Mouse (Mus musculus) neural tube, embryonic 11.5 days (tissue): ENCODE measurements around the gene Rplp0. TPM values are rescaled to one million over a fixed set of nuclear protein-coding genes. Genes with fewer than 3 reads are reported as not detected.
"Not testable (repeated sequence)": the region's sequence is repeated elsewhere in the genome, so short reads cannot be mapped to it uniquely, and the experiment has no call there.

Experiments used
- ATAC-seq: fragments of 200-750 bp; cut with Nextera tagmentation; 2 replicates; pipeline ENCODE4 v1.8.0; 2017; ENCODE audit warnings: moderate number of reproducible peaks, mild to moderate bottlenecking, moderate TSS enrichment, moderate library complexity; ENCODE audit not compliant: insufficient read depth, low FRiP score, low TSS enrichment
- DNase-seq: peaks from one replicate; pipeline ENCODE4 v3.0.0-alpha.2; 2015; ENCODE audit warnings: low spot score
- H3K27ac ChIP-seq: fragments of 300-500 bp; sonication (generic); 2 replicates; pipeline ENCODE4 v1.5.1; 2014; ENCODE audit warnings: low read depth, mild to moderate bottlenecking, low read length
- H3K27me3 ChIP-seq: fragments of 300-500 bp; sonication (generic); 2 replicates; pipeline ENCODE4 v1.6.1; 2014; ENCODE audit warnings: mild to moderate bottlenecking, low read length, mixed read lengths; ENCODE audit not compliant: control insufficient read depth, insufficient read depth
- H3K36me3 ChIP-seq: fragments of 300-500 bp; sonication (generic); 2 replicates; pipeline ENCODE4 v1.6.1; 2014; ENCODE audit warnings: mild to moderate bottlenecking, low read length, moderate library complexity, mixed read lengths; ENCODE audit not compliant: control insufficient read depth, insufficient read depth
- H3K4me1 ChIP-seq: fragments of 300-500 bp; sonication (generic); 2 replicates; pipeline ENCODE4 v1.6.1; 2014; ENCODE audit warnings: low read length, mixed read lengths; ENCODE audit not compliant: control insufficient read depth, insufficient read depth
- H3K4me2 ChIP-seq: fragments of 300-500 bp; sonication (generic); 2 replicates; pipeline ENCODE4 v1.6.1; 2014; ENCODE audit warnings: low read depth, mild to moderate bottlenecking, moderate library complexity
- H3K4me3 ChIP-seq: fragments of 300-500 bp; sonication (generic); 2 replicates; pipeline ENCODE4 v1.5.1; 2014; ENCODE audit warnings: low read depth, low read length
- H3K9ac ChIP-seq: fragments of 300-500 bp; sonication (generic); 2 replicates; pipeline ENCODE4 v1.6.1; 2014; ENCODE audit warnings: mild to moderate bottlenecking, low read length
- H3K9me3 ChIP-seq: fragments of 300-500 bp; sonication (generic); 2 replicates; pipeline ENCODE4 v1.6.1; 2016; ENCODE audit warnings: low read length; ENCODE audit not compliant: control insufficient read depth
- WGBS: fragments of 180-500 bp; shearing (Covaris S2); extraction: QIAGEN DNeasy Blood & Tissue Kit; methylation state at CpG from one replicate; pipeline ENCODE4 v1.1.7; 2014; 5-methylcytosine and 5-hydroxymethylcytosine counted together
- polyA plus RNA-seq: library from polyadenylated mRNA; unstranded; fragments of >200 nt; fragmentation: Nextera tagmentation; extraction: Ambion mirVana; gene quantifications from 2 replicates; pipeline ENCODE4 v1.2.1, GENCODE M21; 2014

Rplp0 gene
- polyA plus RNA-seq, 1 experiment from 2014 or later = 1,266 TPM

DNA sequence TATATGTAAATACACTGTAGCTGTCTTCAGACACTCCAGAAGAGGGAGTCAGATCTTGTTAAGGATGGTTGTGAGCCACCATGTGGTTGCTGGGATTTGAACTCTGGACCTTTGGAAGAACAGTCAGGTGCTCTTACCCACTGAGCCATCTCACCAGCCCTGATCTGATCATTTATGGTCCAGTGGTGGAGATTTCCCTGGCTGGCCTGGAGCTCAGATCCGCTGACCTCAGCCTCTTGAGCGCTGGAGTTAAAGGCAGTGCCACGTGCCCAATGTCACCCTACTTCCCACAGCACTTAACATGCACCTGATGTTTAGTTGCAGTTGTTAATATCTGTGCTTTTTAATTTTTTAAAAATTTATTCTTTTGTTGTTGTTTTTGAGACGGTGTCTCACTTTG is 18.4 kb downstream of the Rplp0 start:
- 98% methylated on average over 4 of the region's 4 CpGs for WGBS
- DNase-seq, H3K27me3 ChIP-seq, H3K4me1 ChIP-seq, H3K4me2 ChIP-seq, H3K9ac ChIP-seq, H3K4me3 ChIP-seq, H3K27ac ChIP-seq, ATAC-seq, H3K9me3 ChIP-seq: not testable (repeated sequence)
- H3K36me3 ChIP-seq = peaks cover 55% of the 10 kb centered on the region

DNA sequence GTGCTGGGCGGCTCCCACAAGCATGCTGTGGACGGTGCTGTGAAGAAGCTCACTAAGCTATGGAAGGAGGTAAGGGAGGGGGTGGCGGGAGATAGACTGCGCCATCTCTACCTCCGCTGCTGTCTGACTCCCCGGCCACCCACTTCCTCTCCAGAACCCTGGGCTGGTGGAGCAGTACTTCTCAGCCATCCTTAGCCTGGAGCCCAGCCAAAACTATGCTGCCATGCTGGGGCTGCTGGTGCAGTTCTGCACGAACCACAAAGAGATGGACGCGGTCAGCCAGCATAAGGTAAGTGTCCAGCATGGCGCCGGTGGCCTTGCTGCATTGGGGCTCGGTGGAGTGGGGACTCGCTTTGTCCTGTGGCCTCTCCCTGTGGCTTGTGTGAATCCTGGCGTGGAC is 19.7 kb downstream of the Rplp0 start:
- ATAC-seq (no peak), DNase-seq (no peak)
- no peak overlapping the region for H3K4me3 ChIP-seq
- H3K36me3 ChIP-seq = peaks cover 61% of the 10 kb centered on the region
- no peak overlapping the region for H3K4me2 ChIP-seq
- 95% methylated on average over 14 of the region's 14 CpGs for WGBS
- no peak overlapping the region for H3K9ac ChIP-seq
- H3K4me1 ChIP-seq = no peaks in the 10 kb centered on the region
- H3K9me3 ChIP-seq = no peaks in the 10 kb centered on the region; the same call in 1 of the 2 replicates
- H3K27me3 ChIP-seq = no peaks in the 10 kb centered on the region
- H3K27ac ChIP-seq = no peak overlapping the region

DNA sequence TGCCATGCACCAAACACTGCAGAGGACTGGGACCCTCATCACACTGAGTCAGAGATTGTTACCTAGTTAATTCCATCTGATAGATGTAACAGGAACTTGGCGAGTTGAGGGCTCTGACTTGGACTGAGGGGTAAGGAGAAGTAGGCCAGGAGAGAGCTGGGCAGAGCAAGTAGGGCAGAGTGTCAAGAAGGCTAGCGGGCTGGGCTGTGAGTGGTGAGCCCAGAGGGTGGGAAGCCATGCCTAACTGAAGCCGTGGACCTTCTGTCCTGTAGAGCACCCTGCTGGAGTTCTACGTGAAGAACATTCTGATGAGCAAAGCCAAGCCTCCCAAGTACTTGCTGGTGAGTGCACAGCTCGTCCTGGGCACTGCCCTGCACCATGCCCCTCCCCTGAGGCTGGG is 20.1 kb downstream of the Rplp0 start:
- no peak overlapping the region for H3K4me3 ChIP-seq
- WGBS = 86% methylated on average over 5 of the region's 5 CpGs
- no peak for DNase-seq
- H3K4me2 ChIP-seq = no peak overlapping the region
- no peaks in the 10 kb centered on the region; the same call in 1 of the 2 replicates for H3K9me3 ChIP-seq
- no peak overlapping the region for H3K9ac ChIP-seq
- no peak for ATAC-seq
- H3K27me3 ChIP-seq = no peaks in the 10 kb centered on the region
- H3K36me3 ChIP-seq = peaks cover 61% of the 10 kb centered on the region
- no peak overlapping the region for H3K27ac ChIP-seq
- no peaks in the 10 kb centered on the region for H3K4me1 ChIP-seq

DNA sequence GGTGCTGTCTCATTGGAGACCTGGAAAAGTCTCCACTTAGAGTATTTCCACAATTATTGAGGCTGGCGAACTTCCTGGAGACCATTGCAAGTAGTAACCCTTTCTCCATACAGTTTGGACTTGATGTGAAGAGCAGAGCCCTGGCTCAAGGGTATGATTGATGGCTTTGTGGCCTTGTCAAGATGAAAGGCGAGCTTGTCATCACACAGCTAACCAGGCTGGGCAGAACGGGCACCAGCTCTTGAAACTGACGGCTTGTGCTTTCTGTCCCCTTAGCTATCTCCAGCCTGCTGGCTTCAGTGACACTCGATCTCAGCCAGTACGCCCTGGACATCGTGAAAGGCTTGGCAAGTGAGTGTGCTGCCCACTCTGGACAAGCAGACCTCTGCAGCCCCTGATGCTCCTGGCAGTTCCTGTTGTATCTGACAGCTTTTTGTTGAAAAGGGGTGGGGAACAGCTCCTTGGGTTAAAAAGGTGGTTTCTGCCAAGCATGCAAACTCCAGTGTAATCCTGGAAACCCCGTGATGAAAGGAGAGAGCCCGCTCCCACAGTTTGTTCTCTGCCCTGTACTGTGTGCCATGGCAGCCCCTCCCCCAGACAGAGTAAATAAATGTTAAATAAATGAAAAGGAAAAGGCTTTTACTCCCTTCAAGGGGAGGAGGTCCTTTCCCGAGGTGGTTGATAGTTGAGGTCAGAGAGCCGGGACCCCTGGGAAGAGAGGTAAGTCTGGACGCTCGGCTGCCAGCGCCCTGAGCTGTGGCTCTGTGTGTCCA is 21.1 kb downstream of the Rplp0 start:
- ATAC-seq = no peak
- Histone ChIP-seq H3K27me3 (no peaks in the 10 kb centered on the region), H3K4me3 (no peak overlapping the region), H3K4me1 (no peaks in the 10 kb centered on the region), H3K36me3 (peaks cover 61% of the 10 kb centered on the region), H3K9me3 (no peaks in the 10 kb centered on the region; the same call in 1 of the 2 replicates), H3K27ac (no peak overlapping the region), H3K9ac (no peak overlapping the region), H3K4me2 (no peak overlapping the region)
- no peak for DNase-seq
- WGBS = 95% methylated on average over 14 of the region's 14 CpGs

DNA sequence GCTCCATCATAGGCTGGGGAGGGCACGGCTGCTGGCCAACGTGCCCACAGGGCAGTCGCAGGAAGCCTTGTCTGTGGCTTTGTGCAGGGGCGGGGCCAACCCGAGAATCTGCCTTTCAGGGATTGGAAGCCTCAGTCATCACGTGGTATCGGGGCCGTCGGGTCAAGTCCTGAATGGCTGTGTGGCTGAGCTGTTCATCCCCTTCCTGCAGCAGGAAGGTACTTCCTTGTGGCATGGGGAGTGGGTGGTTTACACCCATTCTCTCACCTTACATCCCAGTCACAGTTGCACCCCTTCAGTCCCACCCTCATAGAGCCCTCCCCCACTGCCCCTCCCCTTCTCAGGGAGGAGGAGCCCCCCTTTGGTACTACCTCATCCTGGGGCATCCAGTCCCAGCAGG is 22.4 kb downstream of the Rplp0 start:
- H3K27ac ChIP-seq = no peak overlapping the region
- H3K27me3 ChIP-seq = no peaks in the 10 kb centered on the region
- WGBS = 93% methylated on average over 9 of the region's 9 CpGs
- peaks cover 54% of the 10 kb centered on the region for H3K36me3 ChIP-seq
- no peaks in the 10 kb centered on the region for H3K4me1 ChIP-seq
- no peak overlapping the region for H3K9ac ChIP-seq
- no peaks in the 10 kb centered on the region; the same call in 1 of the 2 replicates for H3K9me3 ChIP-seq
- ATAC-seq = no peak
- H3K4me3 ChIP-seq = no peak overlapping the region
- no peak for DNase-seq
- no peak overlapping the region for H3K4me2 ChIP-seq

DNA sequence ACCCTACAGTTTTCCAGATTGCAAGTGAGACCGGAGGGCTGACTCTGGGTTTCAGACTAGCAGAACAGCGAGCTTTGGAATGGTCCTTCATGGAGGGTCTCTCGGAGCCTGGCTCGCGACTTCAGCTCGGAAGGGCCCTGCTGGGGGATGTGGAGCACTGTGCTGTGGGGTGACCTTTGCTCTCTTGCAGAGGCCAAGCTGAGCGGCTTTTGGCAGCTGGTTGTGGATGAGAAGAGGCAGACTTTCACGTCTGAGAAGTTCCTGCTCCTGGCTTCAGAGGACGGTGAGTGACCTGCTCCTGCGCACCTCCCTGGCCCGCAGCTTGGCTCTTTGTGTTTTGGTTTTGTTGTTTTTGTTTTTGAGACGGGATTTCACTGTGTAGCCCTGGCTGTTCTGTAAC is 26.3 kb downstream of the Rplp0 start:
- H3K27ac ChIP-seq = no peak overlapping the region
- no peak for ATAC-seq
- DNase-seq = no peak
- no peaks in the 10 kb centered on the region for H3K4me1 ChIP-seq
- peaks cover 56% of the 10 kb centered on the region for H3K36me3 ChIP-seq
- 88% methylated on average over 12 of the region's 12 CpGs for WGBS
- H3K4me2 ChIP-seq = no peak overlapping the region
- no peaks in the 10 kb centered on the region; the same call in 1 of the 2 replicates for H3K9me3 ChIP-seq
- H3K4me3 ChIP-seq = no peak overlapping the region
- no peak overlapping the region for H3K9ac ChIP-seq
- H3K27me3 ChIP-seq = no peaks in the 10 kb centered on the region

DNA sequence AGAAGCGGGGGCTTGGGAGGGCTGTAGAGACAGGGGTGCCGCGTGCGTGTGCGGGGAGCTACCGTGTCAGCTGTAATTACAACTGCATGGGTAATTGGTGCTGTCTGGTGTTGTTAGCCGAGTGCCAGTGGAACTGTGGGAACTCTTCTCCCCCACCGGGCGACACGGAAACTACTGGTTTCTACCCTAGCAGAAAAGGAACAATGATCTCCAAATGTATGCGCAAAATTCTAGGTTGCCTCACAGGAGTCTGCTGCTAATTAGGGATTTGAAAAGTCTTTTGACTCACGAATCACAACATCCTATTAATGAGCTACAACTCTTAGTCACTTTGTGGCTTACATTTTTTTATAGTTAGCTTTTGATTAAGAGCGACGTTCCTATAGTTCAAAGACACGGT is 26.9 kb downstream of the Rplp0 start:
- Histone ChIP-seq H3K4me1 (no peaks in the 10 kb centered on the region), H3K9ac (no peak overlapping the region), H3K9me3 (no peaks in the 10 kb centered on the region; the same call in 1 of the 2 replicates), H3K36me3 (peaks cover 51% of the 10 kb centered on the region), H3K27ac (no peak overlapping the region), H3K4me2 (no peak overlapping the region), H3K4me3 (no peak overlapping the region), H3K27me3 (no peaks in the 10 kb centered on the region)
- no peak for ATAC-seq
- WGBS = 87% methylated on average over 15 of the region's 15 CpGs
- DNase-seq = no peak

DNA sequence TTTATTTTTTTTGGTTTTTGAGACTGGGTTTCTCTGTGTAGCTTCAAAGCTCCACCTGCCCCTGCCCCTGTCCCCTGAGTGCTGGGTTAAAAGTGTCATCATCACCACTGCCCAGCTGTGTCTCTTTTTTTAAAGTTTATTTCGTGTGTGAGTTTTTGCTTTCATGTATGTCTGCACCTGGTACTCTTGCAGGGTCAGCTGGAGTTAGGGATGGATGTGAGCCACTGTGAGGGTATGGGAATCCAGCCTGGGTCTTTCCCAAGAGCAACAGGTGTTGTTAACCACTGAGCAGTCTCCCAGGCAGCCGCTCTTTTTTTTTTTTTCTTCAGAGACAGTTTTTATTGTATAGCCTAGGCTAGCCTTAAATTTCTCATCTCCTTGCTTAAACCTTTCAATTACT is 27.5 kb downstream of the Rplp0 start:
- Histone ChIP-seq H3K4me1 (no peaks in the 10 kb centered on the region), H3K9me3 (no peaks in the 10 kb centered on the region; the same call in 1 of the 2 replicates), H3K27ac (no peak overlapping the region), H3K9ac (no peak overlapping the region), H3K4me2 (no peak overlapping the region), H3K27me3 (no peaks in the 10 kb centered on the region), H3K4me3 (no peak overlapping the region), H3K36me3 (peaks cover 47% of the 10 kb centered on the region)
- ATAC-seq (no peak), DNase-seq (no peak)
- 98% methylated on average over 2 of the region's 2 CpGs for WGBS

DNA sequence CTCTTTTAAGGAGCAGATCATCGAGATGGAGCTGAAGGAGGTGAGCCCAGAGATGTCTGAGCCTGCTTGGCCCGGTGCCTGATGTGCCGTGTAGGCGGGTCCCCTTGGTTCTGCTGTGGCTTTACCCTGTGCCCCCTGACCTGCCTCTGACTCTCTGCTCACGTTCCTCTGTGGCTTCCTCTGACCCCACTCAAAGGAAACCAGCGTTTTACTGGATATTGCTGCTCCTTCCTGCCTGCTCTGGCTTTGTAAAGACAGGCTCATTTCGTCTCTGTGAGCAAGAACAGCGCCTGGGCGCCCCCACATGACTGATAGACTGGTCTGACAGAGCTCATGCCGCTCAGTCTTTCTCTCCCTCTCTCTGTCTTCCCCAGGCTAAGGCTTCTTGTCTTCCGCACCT is 31.8 kb downstream of the Rplp0 start:
- 92% methylated on average over 11 of the region's 11 CpGs for WGBS
- no peak overlapping the region for H3K9ac ChIP-seq
- no peak overlapping the region for H3K4me2 ChIP-seq
- H3K27ac ChIP-seq = no peak overlapping the region
- H3K4me3 ChIP-seq = no peak overlapping the region
- no peaks in the 10 kb centered on the region for H3K9me3 ChIP-seq
- no peak for ATAC-seq
- no peaks in the 10 kb centered on the region for H3K4me1 ChIP-seq
- no peaks in the 10 kb centered on the region for H3K27me3 ChIP-seq
- H3K36me3 ChIP-seq = peaks cover 52% of the 10 kb centered on the region
- DNase-seq = no peak
